Mouse (Mus musculus) lung, postnatal 0 days (tissue): ENCODE data around the gene Thap3.

Source experiments
- CTCF ChIP-seq: IDR thresholded peaks from 2 replicates; pipeline ENCODE4 v1.5.1; 2016; ENCODE audit warnings: antibody characterized with exemption, mild to moderate bottlenecking
- EP300 ChIP-seq: IDR thresholded peaks from 2 replicates; pipeline ENCODE4 v1.6.1; 2016; ENCODE audit warnings: antibody characterized with exemption, mild to moderate bottlenecking, control low read depth

- TF ChIP-seq CTCF (no peak), EP300 (no peak)
These were observed 30.3 kb upstream of the Thap3 start for GRCm38 (mm10) chr4:152019073-152019472.
